Mouse (Mus musculus): ENCODE measurements around the gene Plekha6. TPM values are rescaled to one million over a fixed set of nuclear protein-coding genes. Genes with fewer than 3 reads are reported as not detected.

The Plekha6 gene
- polyA plus RNA-seq, 1 experiment from 2014 or later: 2.0 TPM

GRCm38 (mm10) chr1:133133425-133133824, 30.6 kb upstream of the Plekha6 start:
- Histone ChIP-seq H3K9me3 (replicated peaks; ENCODE audit: control insufficient read depth, low read length) (no peaks in the 10 kb centered on the region), H3K4me1 (ENCODE audit: control insufficient read depth, insufficient read depth, low read length) (peaks cover 4% of the 10 kb centered on the region; the same call in 1 of the 2 replicates), H3K27me3 (ENCODE audit: control insufficient read depth, insufficient read depth, low read length) (no peaks in the 10 kb centered on the region), H3K4me3 (ENCODE audit: low read depth, low read length) (peak overlapping the region; percentile 73), H3K36me3 (replicated peaks; ENCODE audit: control insufficient read depth, insufficient read depth, low read depth, low read length) (peaks cover 6% of the 10 kb centered on the region), H3K9ac (replicated peaks; ENCODE audit: low read length) (peak overlapping the region; percentile 79), H3K27ac (replicated peaks; ENCODE audit: low read depth, low read length) (no peak overlapping the region), H3K4me2 (ENCODE audit: low read depth, low read length) (peak overlapping the region; percentile 89)
- 19% methylated on average over 2 of the region's 2 CpGs for WGBS
- no peak for DNase-seq (ENCODE audit: low spot score)
- ATAC-seq (replicated peaks; ENCODE audit: insufficient number of reproducible peaks, low FRiP score, low TSS enrichment, low read depth): no peak

GRCm38 (mm10) chr1:133134071-133134470, 29.9 kb upstream of the Plekha6 start:
- ATAC-seq (replicated peaks; ENCODE audit: insufficient number of reproducible peaks, low FRiP score, low TSS enrichment, low read depth): no peak
- 39% methylated on average over 4 of the region's 4 CpGs for WGBS
- H3K36me3 ChIP-seq (replicated peaks; ENCODE audit: control insufficient read depth, insufficient read depth, low read depth, low read length): peaks cover 8% of the 10 kb centered on the region

GRCm38 (mm10) chr1:133134881-133135280, 29.1 kb upstream of the Plekha6 start:
- Histone ChIP-seq H3K9ac (replicated peaks; ENCODE audit: low read length) (no peak overlapping the region), H3K4me2 (ENCODE audit: low read depth, low read length) (peak overlapping the region; percentile 89), H3K4me1 (ENCODE audit: control insufficient read depth, insufficient read depth, low read length) (peaks cover 4% of the 10 kb centered on the region; the same call in 1 of the 2 replicates), H3K36me3 (replicated peaks; ENCODE audit: control insufficient read depth, insufficient read depth, low read depth, low read length) (peaks cover 11% of the 10 kb centered on the region), H3K27ac (replicated peaks; ENCODE audit: low read depth, low read length) (no peak overlapping the region), H3K9me3 (replicated peaks; ENCODE audit: control insufficient read depth, low read length) (no peaks in the 10 kb centered on the region), H3K4me3 (ENCODE audit: low read depth, low read length) (peak overlapping the region; percentile 73), H3K27me3 (ENCODE audit: control insufficient read depth, insufficient read depth, low read length) (no peaks in the 10 kb centered on the region)
- 66% methylated on average over 4 of the region's 4 CpGs for WGBS
- ATAC-seq (replicated peaks; ENCODE audit: insufficient number of reproducible peaks, low FRiP score, low TSS enrichment, low read depth) (no peak), DNase-seq (ENCODE audit: low spot score) (no peak)

More at GRCm38 (mm10) chr1:133134071-133134470, 29.9 kb upstream of the Plekha6 start:
- peak overlapping the region; percentile 39 for H3K9ac ChIP-seq (replicated peaks; ENCODE audit: low read length)
- H3K27ac ChIP-seq (replicated peaks; ENCODE audit: low read depth, low read length): no peak overlapping the region
- H3K27me3 ChIP-seq (ENCODE audit: control insufficient read depth, insufficient read depth, low read length): no peaks in the 10 kb centered on the region
- H3K4me3 ChIP-seq (ENCODE audit: low read depth, low read length): peak overlapping the region; percentile 73
- no peaks in the 10 kb centered on the region for H3K9me3 ChIP-seq (replicated peaks; ENCODE audit: control insufficient read depth, low read length)
- H3K4me2 ChIP-seq (ENCODE audit: low read depth, low read length): peak overlapping the region; percentile 89
- peaks cover 4% of the 10 kb centered on the region; the same call in 1 of the 2 replicates for H3K4me1 ChIP-seq (ENCODE audit: control insufficient read depth, insufficient read depth, low read length)
- DNase-seq (ENCODE audit: low spot score): no peak

- no peak overlapping the region for H3K4me2 ChIP-seq (ENCODE audit: low read depth, low read length)
- ATAC-seq (replicated peaks; ENCODE audit: insufficient number of reproducible peaks, low FRiP score, low TSS enrichment, low read depth) (no peak), DNase-seq (ENCODE audit: low spot score) (no peak)
- H3K9me3 ChIP-seq (replicated peaks; ENCODE audit: control insufficient read depth, low read length): no peaks in the 10 kb centered on the region
- peaks cover 11% of the 10 kb centered on the region for H3K36me3 ChIP-seq (replicated peaks; ENCODE audit: control insufficient read depth, insufficient read depth, low read depth, low read length)
- no peak overlapping the region for H3K9ac ChIP-seq (replicated peaks; ENCODE audit: low read length)
- no peak overlapping the region for H3K4me3 ChIP-seq (ENCODE audit: low read depth, low read length)
- no peak overlapping the region for H3K27ac ChIP-seq (replicated peaks; ENCODE audit: low read depth, low read length)
- no peaks in the 10 kb centered on the region for H3K27me3 ChIP-seq (ENCODE audit: control insufficient read depth, insufficient read depth, low read length)
- H3K4me1 ChIP-seq (ENCODE audit: control insufficient read depth, insufficient read depth, low read length): peaks cover 4% of the 10 kb centered on the region; the same call in 1 of the 2 replicates
- 71% methylated on average over 5 of the region's 5 CpGs for WGBS
Observed at GRCm38 (mm10) chr1:133135808-133136207, 28.2 kb upstream of the Plekha6 start.

GRCm38 (mm10) chr1:133138401-133138800, 25.6 kb upstream of the Plekha6 start:
- ATAC-seq (replicated peaks; ENCODE audit: insufficient number of reproducible peaks, low FRiP score, low TSS enrichment, low read depth) (no peak), DNase-seq (ENCODE audit: low spot score) (no peak)
- WGBS: 84% methylated on average over 1 of the region's 1 CpGs
- peaks cover 11% of the 10 kb centered on the region for H3K36me3 ChIP-seq (replicated peaks; ENCODE audit: control insufficient read depth, insufficient read depth, low read depth, low read length)
- H3K4me2 ChIP-seq (ENCODE audit: low read depth, low read length): no peak overlapping the region
- H3K9me3 ChIP-seq (replicated peaks; ENCODE audit: control insufficient read depth, low read length): no peaks in the 10 kb centered on the region
- peaks cover 4% of the 10 kb centered on the region; the same call in 1 of the 2 replicates for H3K4me1 ChIP-seq (ENCODE audit: control insufficient read depth, insufficient read depth, low read length)
- H3K27ac ChIP-seq (replicated peaks; ENCODE audit: low read depth, low read length): no peak overlapping the region
- no peak overlapping the region for H3K9ac ChIP-seq (replicated peaks; ENCODE audit: low read length)
- H3K4me3 ChIP-seq (ENCODE audit: low read depth, low read length): no peak overlapping the region
- H3K27me3 ChIP-seq (ENCODE audit: control insufficient read depth, insufficient read depth, low read length): no peaks in the 10 kb centered on the region

GRCm38 (mm10) chr1:133146014-133147009, 17.7 kb upstream of the Plekha6 start:
- no peak for ATAC-seq (replicated peaks; ENCODE audit: insufficient number of reproducible peaks, low FRiP score, low TSS enrichment, low read depth)
- Histone ChIP-seq H3K9ac (replicated peaks; ENCODE audit: low read length) (no peak overlapping the region), H3K27me3 (ENCODE audit: control insufficient read depth, insufficient read depth, low read length) (no peaks in the 10 kb centered on the region), H3K4me2 (ENCODE audit: low read depth, low read length) (no peak overlapping the region), H3K4me1 (ENCODE audit: control insufficient read depth, insufficient read depth, low read length) (no peaks in the 10 kb centered on the region), H3K27ac (replicated peaks; ENCODE audit: low read depth, low read length) (no peak overlapping the region), H3K9me3 (replicated peaks; ENCODE audit: control insufficient read depth, low read length) (no peaks in the 10 kb centered on the region; the same call in 1 of the 2 replicates), H3K36me3 (replicated peaks; ENCODE audit: control insufficient read depth, insufficient read depth, low read depth, low read length) (no peaks in the 10 kb centered on the region), H3K4me3 (ENCODE audit: low read depth, low read length) (no peak overlapping the region)
- DNase-seq (ENCODE audit: low spot score): peak; percentile 79
- 66% methylated on average over 22 of the region's 22 CpGs for WGBS

- no peaks in the 10 kb centered on the region; the same call in 1 of the 2 replicates for H3K9me3 ChIP-seq (replicated peaks; ENCODE audit: control insufficient read depth, low read length)
- ATAC-seq (replicated peaks; ENCODE audit: insufficient number of reproducible peaks, low FRiP score, low TSS enrichment, low read depth) (no peak), DNase-seq (ENCODE audit: low spot score) (no peak)
- no peaks in the 10 kb centered on the region for H3K27me3 ChIP-seq (ENCODE audit: control insufficient read depth, insufficient read depth, low read length)
- WGBS: 73% methylated on average over 5 of the region's 5 CpGs
- no peak overlapping the region for H3K27ac ChIP-seq (replicated peaks; ENCODE audit: low read depth, low read length)
- no peak overlapping the region for H3K4me3 ChIP-seq (ENCODE audit: low read depth, low read length)
- no peaks in the 10 kb centered on the region for H3K36me3 ChIP-seq (replicated peaks; ENCODE audit: control insufficient read depth, insufficient read depth, low read depth, low read length)
- H3K4me1 ChIP-seq (ENCODE audit: control insufficient read depth, insufficient read depth, low read length): no peaks in the 10 kb centered on the region
- H3K9ac ChIP-seq (replicated peaks; ENCODE audit: low read length): no peak overlapping the region
- no peak overlapping the region for H3K4me2 ChIP-seq (ENCODE audit: low read depth, low read length)
Observed at GRCm38 (mm10) chr1:133147324-133147723, 16.7 kb upstream of the Plekha6 start.

GRCm38 (mm10) chr1:133148122-133148521, 15.9 kb upstream of the Plekha6 start:
- H3K4me3 ChIP-seq (ENCODE audit: low read depth, low read length): no peak overlapping the region
- WGBS: 93% methylated on average over 8 of the region's 8 CpGs
- no peaks in the 10 kb centered on the region for H3K36me3 ChIP-seq (replicated peaks; ENCODE audit: control insufficient read depth, insufficient read depth, low read depth, low read length)
- H3K9ac ChIP-seq (replicated peaks; ENCODE audit: low read length): no peak overlapping the region
- ATAC-seq (replicated peaks; ENCODE audit: insufficient number of reproducible peaks, low FRiP score, low TSS enrichment, low read depth) (no peak), DNase-seq (ENCODE audit: low spot score) (no peak)
- no peaks in the 10 kb centered on the region; the same call in 1 of the 2 replicates for H3K9me3 ChIP-seq (replicated peaks; ENCODE audit: control insufficient read depth, low read length)
- H3K27ac ChIP-seq (replicated peaks; ENCODE audit: low read depth, low read length): no peak overlapping the region
- no peaks in the 10 kb centered on the region for H3K27me3 ChIP-seq (ENCODE audit: control insufficient read depth, insufficient read depth, low read length)
- H3K4me1 ChIP-seq (ENCODE audit: control insufficient read depth, insufficient read depth, low read length): no peaks in the 10 kb centered on the region
- no peak overlapping the region for H3K4me2 ChIP-seq (ENCODE audit: low read depth, low read length)
